10 mouse cellular contexts compared by ENCODE assay signal in genomic region chr5:120210668-120211067, GRCm38 (mm10).
A peak's percentile ranks its signal among the peaks of the same experiment; 100 is the strongest.
DNase-seq lines count a peak whose midpoint lies in the region; ATAC-seq lines count a peak whose summit lies in the region.
"Had no signal": no experiment of that assay in that cellular context is flagged by ENCODE, and none has a peak within 500 bp of the region (broad histone marks: within the 10 kb centered on the region; RNA-seq: fewer than 3 reads in every experiment).

No protein-coding gene starts in this region.

- no peak for DNase-seq in heart, postnatal 14 days
- peak; percentile 46 for DNase-seq in embryo, embryonic 10.5 days (ENCODE audit: low spot score)
- peak; percentile 63 for DNase-seq in hindbrain, embryonic 11.5 days (ENCODE audit: low spot score)
- peak; percentile 81 for DNase-seq in midbrain, embryonic 14.5 days
- DNase-seq in adrenal gland, adult (ENCODE audit: inconsistent age in 2 of 2, low spot score in 1 of 2), result no peak

- ATAC-seq in heart, embryonic 14.5 days (ENCODE audit: insufficient number of reproducible peaks, insufficient read depth, low FRiP score, low read depth), result no peak
- ATAC-seq in hindbrain, embryonic 11.5 days (ENCODE audit: low FRiP score), result peak; percentile 38; the same call in 1 of the 2 replicates
- ATAC-seq in midbrain, embryonic 14.5 days (ENCODE audit: low FRiP score, low TSS enrichment), result peak; percentile 21; the same call in 1 of the 2 replicates
- no peak for ATAC-seq in megakaryocyte-erythroid progenitor cell, adult 5-6 weeks (replicated peaks; ENCODE audit: low FRiP score, low TSS enrichment, poor library complexity, severe bottlenecking)
- no peak for ATAC-seq in megakaryocyte progenitor cell, adult 5-6 weeks (replicated peaks; ENCODE audit: poor library complexity)

- H3K36me3 ChIP-seq in heart, embryonic 14.5 days (ENCODE audit: control insufficient read depth, insufficient read depth, low read length), result no peaks in the 10 kb centered on the region
- H3K36me3 ChIP-seq in hindbrain, embryonic 11.5 days (ENCODE audit: control insufficient read depth, insufficient read depth, low read length), result no peaks in the 10 kb centered on the region
- H3K36me3 ChIP-seq in midbrain, embryonic 14.5 days (ENCODE audit: control insufficient read depth, insufficient read depth, low read length), result no peaks in the 10 kb centered on the region
- H3K36me3 ChIP-seq: liver, embryonic 15.5 days; stomach, embryonic 15.5 days had no signal

- intact Hi-C loops in heart, postnatal 14 days (cut with DNase I), result loop anchor here (1.0 to 2.0 kb wide), 2 partner anchors 36 to 64 kb away; no protein-coding TSS in a partner anchor

- peak overlapping the region; percentile 58 for H3K4me2 ChIP-seq in heart, embryonic 14.5 days (ENCODE audit: low read length)
- 0 out of 2 replicates have a peak overlapping the region, but pooled peaks have one; percentile 11 for H3K4me2 ChIP-seq in hindbrain, embryonic 11.5 days (replicated peaks; ENCODE audit: low read depth, low read length)
- H3K4me2 ChIP-seq in midbrain, embryonic 14.5 days (ENCODE audit: low read length), result peak overlapping the region; percentile 18
- H3K4me2 ChIP-seq: liver, embryonic 15.5 days had no signal

- H3K27me3 ChIP-seq in heart, embryonic 14.5 days (ENCODE audit: control insufficient read depth, insufficient read depth, low read length), result peaks cover 29% of the 10 kb centered on the region
- H3K27me3 ChIP-seq in hindbrain, embryonic 11.5 days (ENCODE audit: control insufficient read depth, insufficient read depth, low read length), result no peaks in the 10 kb centered on the region
- H3K27me3 ChIP-seq in midbrain, embryonic 14.5 days (ENCODE audit: control insufficient read depth, insufficient read depth, low read length), result 0 out of 2 replicates have a peak, but pooled peaks cover 8% of the 10 kb centered on the region

- 0 out of 4 replicates have a peak overlapping the region, but pooled peaks of 1 of the 2 experiments have one; percentile 6 for H3K4me3 ChIP-seq in heart, embryonic 14.5 days (ENCODE audit: control insufficient read depth in 1 of 2, insufficient read depth in 1 of 2, low read depth in 1 of 2, low read length in 2 of 2)
- peak overlapping the region; percentile 4; the same call in 1 of the 2 replicates for H3K4me3 ChIP-seq in hindbrain, embryonic 11.5 days (ENCODE audit: low read depth, low read length)
- H3K4me3 ChIP-seq in midbrain, embryonic 14.5 days (replicated peaks; ENCODE audit: low read depth, low read length), result no peak overlapping the region
- H3K4me3 ChIP-seq: liver, embryonic 15.5 days; stomach, embryonic 15.5 days had no signal

- no peak overlapping the region for H3K27ac ChIP-seq in heart, embryonic 14.5 days (replicated peaks in 1 of 2; ENCODE audit: control insufficient read depth in 1 of 2, insufficient read depth in 1 of 2, low read depth in 2 of 2, low read length in 2 of 2)
- peak overlapping the region; percentile 42; the same call in 1 of the 2 replicates for H3K27ac ChIP-seq in hindbrain, embryonic 11.5 days (ENCODE audit: low read depth, low read length)
- peak overlapping the region; percentile 76 for H3K27ac ChIP-seq in midbrain, embryonic 14.5 days (replicated peaks; ENCODE audit: low read depth, low read length)
- H3K27ac ChIP-seq: liver, embryonic 15.5 days; stomach, embryonic 15.5 days had no signal

- H3K4me1 ChIP-seq in heart, embryonic 14.5 days (ENCODE audit: control insufficient read depth in 2 of 2, insufficient read depth in 2 of 2, low read length in 2 of 2), result peaks cover 3 to 5% of the 10 kb centered on the region in 2 experiments; a peak in 1 of 4 replicates
- H3K4me1 ChIP-seq in hindbrain, embryonic 11.5 days (replicated peaks; ENCODE audit: control insufficient read depth, insufficient read depth, low read length), result peaks cover 19% of the 10 kb centered on the region
- peaks cover 48% of the 10 kb centered on the region for H3K4me1 ChIP-seq in midbrain, embryonic 14.5 days (ENCODE audit: control insufficient read depth, insufficient read depth, low read length)
- H3K4me1 ChIP-seq: liver, embryonic 15.5 days had no signal

- H3K9ac ChIP-seq in heart, embryonic 14.5 days (ENCODE audit: low read length), result no peak overlapping the region
- H3K9ac ChIP-seq in hindbrain, embryonic 11.5 days (ENCODE audit: low read depth, low read length), result no peak overlapping the region
- no peak overlapping the region for H3K9ac ChIP-seq in midbrain, embryonic 14.5 days (replicated peaks; ENCODE audit: low read length)
- H3K9ac ChIP-seq: liver, embryonic 15.5 days; stomach, embryonic 15.5 days had no signal

- no peaks in the 10 kb centered on the region for H3K9me3 ChIP-seq in heart, embryonic 14.5 days (ENCODE audit: control insufficient read depth, low read length)
- no peaks in the 10 kb centered on the region for H3K9me3 ChIP-seq in hindbrain, embryonic 11.5 days (ENCODE audit: control insufficient read depth, low read length)
- no peaks in the 10 kb centered on the region for H3K9me3 ChIP-seq in midbrain, embryonic 14.5 days (ENCODE audit: control insufficient read depth, low read length)
- H3K9me3 ChIP-seq: liver, embryonic 15.5 days; stomach, embryonic 15.5 days had no signal

- WGBS in heart, embryonic 14.5 days, result 15% methylated on average over 11 of the region's 11 CpGs
- 3% methylated on average over 11 of the region's 11 CpGs for WGBS in hindbrain, embryonic 11.5 days
- 2% methylated on average over 11 of the region's 11 CpGs for WGBS in midbrain, embryonic 14.5 days

Comparison
In these comparisons a context has a peak if more than half of its experiments do, and no peak if none do; other contexts are left out.
1. ATAC-seq: peak in hindbrain, embryonic 11.5 days (single experiment) and midbrain, embryonic 14.5 days (single experiment); none in heart, embryonic 14.5 days (single experiment), megakaryocyte-erythroid progenitor cell, adult 5-6 weeks (single experiment) and megakaryocyte progenitor cell, adult 5-6 weeks (single experiment).
2. H3K27ac ChIP-seq: peak in hindbrain, embryonic 11.5 days (single experiment) and midbrain, embryonic 14.5 days (single experiment); none in heart, embryonic 14.5 days (0 of 2).
3. DNase-seq: peak in embryo, embryonic 10.5 days (single experiment), hindbrain, embryonic 11.5 days (single experiment) and midbrain, embryonic 14.5 days (single experiment); none in heart, postnatal 14 days (0 of 2) and adrenal gland, adult (0 of 2).
4. Peak in every context shown above with its lines, with median percentiles within 50 percentile points of each other: H3K4me2 ChIP-seq.